Comparison of ENCODE assay signal across 21 mouse cellular contexts in the genomic region with DNA sequence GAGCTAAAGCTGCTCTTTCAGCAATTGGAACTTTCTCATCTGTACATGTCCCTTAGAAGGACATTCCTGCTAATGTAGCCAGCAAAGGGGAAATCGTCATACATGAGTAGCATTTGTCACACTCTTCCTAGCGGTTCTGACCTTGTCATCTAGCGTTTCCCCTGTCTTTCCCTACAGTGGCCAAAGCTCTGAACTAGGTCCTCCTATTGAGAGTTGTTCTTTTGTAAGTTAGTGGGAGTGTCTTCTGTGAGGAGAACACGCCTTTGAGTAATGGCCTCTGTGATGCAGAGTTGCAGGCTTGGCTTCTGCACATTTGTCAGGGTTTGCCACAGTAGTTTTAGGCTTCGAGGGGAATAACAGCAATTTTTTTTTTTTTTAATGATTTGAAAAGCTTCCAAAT.
DNase-seq lines count a peak whose midpoint lies in the region; ATAC-seq and TF ChIP-seq lines count a peak whose summit lies in the region.
"Had no signal": no experiment of that assay in that cellular context is flagged by ENCODE, and none has a peak within 500 bp of the region (broad histone marks: within the 10 kb centered on the region; RNA-seq: fewer than 3 reads in every experiment).

No protein-coding gene starts in this region.

- no peak overlapping the region for H3K4me2 ChIP-seq in forebrain, embryonic 11.5 days (ENCODE audit: low read depth, low read length, severe bottlenecking)
- H3K4me2 ChIP-seq: embryonic facial prominence, embryonic 12.5 days; forebrain, embryonic 12.5 days had no signal

- ATAC-seq in forebrain, embryonic 11.5 days (replicated peaks; ENCODE audit: low FRiP score), result no peak
- ATAC-seq: activated CD4-positive, CD25-positive, alpha-beta regulatory T cell, adult 4 months; forebrain, embryonic 14.5 days; forebrain, embryonic 16.5 days; Patski had no signal

- H3K4me3 ChIP-seq in ES-E14 (ENCODE audit: insufficient read depth in 1 of 2, low read depth in 1 of 2, low read length in 2 of 2, poor library complexity in 1 of 2, severe bottlenecking in 1 of 2), result peak overlapping the region in 1 of 2 experiments; percentile 2; a peak in 1 of 4 replicates
- H3K4me3 ChIP-seq in forebrain, embryonic 11.5 days (ENCODE audit: low read depth, low read length), result no peak overlapping the region
- H3K4me3 ChIP-seq: embryonic facial prominence, embryonic 10.5 days; embryonic facial prominence, embryonic 12.5 days; forebrain, embryonic 12.5 days had no signal

- H3K36me3 ChIP-seq in ES-E14 (ENCODE audit: control insufficient read depth, insufficient read depth, low read length, poor library complexity, severe bottlenecking), result peaks cover 2% of the 10 kb centered on the region; the same call in 1 of the 2 replicates
- H3K36me3 ChIP-seq in forebrain, embryonic 11.5 days (ENCODE audit: control insufficient read depth, insufficient read depth, low read length), result peaks cover 10% of the 10 kb centered on the region; the same call in 1 of the 2 replicates

- H3K27me3 ChIP-seq in forebrain, embryonic 11.5 days (ENCODE audit: control insufficient read depth, insufficient read depth, low read length), result no peaks in the 10 kb centered on the region
- H3K27me3 ChIP-seq: embryonic facial prominence, embryonic 12.5 days; forebrain, embryonic 12.5 days; Patski had no signal

- DNase-seq in adrenal gland, postnatal 14 days, result peak; percentile 21
- no peak for DNase-seq in adrenal gland, adult 18-20 months (ENCODE audit: low spot score in 2 of 2)
- DNase-seq in ES-CJ7 (ENCODE audit: low read depth, low spot score) (peak; percentile 47), ES-E14 (ENCODE audit: low read depth, low spot score) (peak; percentile 26), ZHBTc4 (ENCODE audit: low read depth, low spot score) (peak; percentile 72), MN1 (ENCODE audit: low spot score) (no peak)
- DNase-seq in forebrain, embryonic 11.5 days (ENCODE audit: low spot score), result no peak
- DNase-seq: adrenal gland, adult 8-10 months; adrenal gland, postnatal 36 days; cerebellum, adult 11-12 months; cerebellum, adult 2 months; cerebellum, adult 9-10 months; cerebellum, postnatal 10 days; cerebellum, postnatal 25 days had no signal

- WGBS in forebrain, embryonic 11.5 days, result 84% methylated on average over 5 of the region's 5 CpGs

- no peak overlapping the region for H3K9ac ChIP-seq in ES-E14 (ENCODE audit: insufficient read depth, low read depth, low read length, poor library complexity, severe bottlenecking)
- no peak overlapping the region for H3K9ac ChIP-seq in forebrain, embryonic 11.5 days (ENCODE audit: low read length)
- H3K9ac ChIP-seq: embryonic facial prominence, embryonic 12.5 days; forebrain, embryonic 12.5 days had no signal

- in situ Hi-C loops in ES-E14 (cut with MboI; ENCODE audit: low sequenced_read_pairs in 2 of 2, unreplicated experiment in 2 of 2), result no loop called here

- no peak overlapping the region for H3K27ac ChIP-seq in ES-E14 (ENCODE audit: insufficient read depth, low read depth, low read length, poor library complexity, severe bottlenecking)
- no peak overlapping the region for H3K27ac ChIP-seq in forebrain, embryonic 11.5 days (ENCODE audit: low read depth, low read length)
- H3K27ac ChIP-seq: embryonic facial prominence, embryonic 10.5 days; embryonic facial prominence, embryonic 12.5 days; forebrain, embryonic 12.5 days had no signal

- peaks cover 0 to 7% of the 10 kb centered on the region in 2 experiments; a peak in 2 of 4 replicates for H3K4me1 ChIP-seq in ES-E14 (ENCODE audit: control insufficient read depth in 2 of 2, insufficient read depth in 2 of 2, low read length in 2 of 2, poor library complexity in 1 of 2)
- no peaks in the 10 kb centered on the region for H3K4me1 ChIP-seq in forebrain, embryonic 11.5 days (replicated peaks; ENCODE audit: control insufficient read depth, insufficient read depth, low read length)
- H3K4me1 ChIP-seq: embryonic facial prominence, embryonic 10.5 days; embryonic facial prominence, embryonic 12.5 days; forebrain, embryonic 12.5 days had no signal

- no peaks in the 10 kb centered on the region for H3K9me3 ChIP-seq in ES-E14 (ENCODE audit: control insufficient read depth, insufficient read depth, low read depth, low read length)
- no peaks in the 10 kb centered on the region for H3K9me3 ChIP-seq in forebrain, embryonic 11.5 days (ENCODE audit: control insufficient read depth, low read length)
- H3K9me3 ChIP-seq: embryonic facial prominence, embryonic 10.5 days; embryonic facial prominence, embryonic 12.5 days; forebrain, embryonic 12.5 days had no signal

TF ChIP-seq in ES-E14, 5 proteins besides CTCF, POLR2A, EP300 and RAD21:
- no peak for TF ChIP-seq MAFK (IDR thresholded peaks at IDR 0.05; ENCODE audit: insufficient read depth, low read depth, low read length)
- TF ChIP-seq ZC3H11A (IDR thresholded peaks at IDR 0.05; ENCODE audit: borderline replicate concordance, low read depth, low read length), result no peak
- no peak for TF ChIP-seq HCFC1 (IDR thresholded peaks at IDR 0.05; ENCODE audit: borderline replicate concordance, insufficient read depth, low read length)
- TF ChIP-seq ZNF384 (IDR thresholded peaks at IDR 0.05; ENCODE audit: low read depth, low read length), result no peak
- TF ChIP-seq CHD2 (IDR thresholded peaks at IDR 0.05; ENCODE audit: low read depth, low read length), result no peak

Comparison
In these comparisons a context has a peak if more than half of its experiments do, and no peak if none do; other contexts are left out.
1. DNase-seq: peak in adrenal gland, postnatal 14 days (single experiment), ES-CJ7 (single experiment), ES-E14 (single experiment) and ZHBTc4 (single experiment); none in adrenal gland, adult 18-20 months (0 of 2), MN1 (single experiment) and forebrain, embryonic 11.5 days (single experiment).